Mouse (Mus musculus) heart, adult 10 weeks (tissue): ENCODE results near the gene Eid1. TPM values are rescaled to one million over a fixed set of nuclear protein-coding genes. Genes with fewer than 3 reads are reported as not detected.

ENCODE experiments used
- polyA plus RNA-seq: library from polyadenylated mRNA; stranded (reverse); fragments of 350-450 nt; fragmentation: Illumina TruSeq; extraction: RNeasy Lipid Tissue Mini Kit (QIAGEN cat#74804); gene quantifications from one replicate; pipeline ENCODE4 v1.2.3, GENCODE M21; 2014; ENCODE audit warnings: low read depth, low replicate concordance

Eid1 gene
- polyA plus RNA-seq, result 56.0 TPM

GRCm38 (mm10) chr2:125672957-125673631 is at the start of gene Eid1:
Gene Eid1 (plus strand): TSS chr2:125673095.

GRCm38 (mm10) chr2:125624837-125625351 is 48.0 kb upstream of the Eid1 start, which contains the start of gene Cep152:
Gene Cep152 (minus strand): TSS chr2:125625113.

GRCm38 (mm10) chr2:125724086-125724430 is 51.2 kb downstream of the Eid1 start, which contains the start of gene Shc4:
Gene Shc4 (minus strand): TSS chr2:125724148.

Other genes with a start within 250 kb of the Eid1 start
- 0.21 TPM for gene Gm9913, start 168.0 kb upstream of the Eid1 start, polyA plus RNA-seq
- gene Fbn1, start 165.1 kb upstream of the Eid1 start, polyA plus RNA-seq, result 18.9 TPM
- gene Cep152, start 48.0 kb upstream of the Eid1 start, polyA plus RNA-seq, result 1.8 TPM
- gene Shc4, start 51.1 kb downstream of the Eid1 start, polyA plus RNA-seq, result 0.99 TPM
- 17.0 TPM for gene Secisbp2l, start 109.8 kb downstream of the Eid1 start, polyA plus RNA-seq
- 12.3 TPM for gene Galk2, start 186.0 kb downstream of the Eid1 start, polyA plus RNA-seq
- 109 TPM for gene Cops2, start 186.0 kb downstream of the Eid1 start, polyA plus RNA-seq